Mouse (Mus musculus): Measurements from ENCODE around the gene Hoxc6. TPM values are rescaled to one million over a fixed set of nuclear protein-coding genes. Genes with fewer than 3 reads are reported as not detected.
A peak's percentile ranks its signal among the peaks of the same experiment; 100 is the strongest.

Hoxc6 gene
- polyA plus RNA-seq, 1 experiment from 2014 or later: 2.3 TPM

DNA sequence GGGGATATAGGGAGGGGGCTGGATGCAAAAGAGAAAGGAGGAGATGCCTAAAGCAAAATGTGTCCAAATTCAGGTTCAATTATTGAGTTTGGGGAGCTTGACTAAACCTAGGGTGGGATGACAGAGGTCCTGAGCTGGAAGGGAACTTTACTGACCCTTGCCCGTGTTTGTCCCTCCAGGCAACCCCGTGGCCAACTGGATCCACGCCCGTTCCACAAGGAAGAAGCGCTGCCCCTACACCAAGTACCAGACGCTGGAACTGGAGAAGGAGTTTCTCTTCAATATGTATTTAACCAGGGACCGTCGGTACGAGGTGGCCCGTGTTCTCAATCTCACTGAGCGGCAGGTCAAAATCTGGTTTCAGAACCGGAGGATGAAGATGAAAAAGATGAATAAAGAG lies 14.3 kb upstream of the Hoxc6 start:
- no peak overlapping the region for H3K4me3 ChIP-seq
- H3K4me1 ChIP-seq: peaks cover 7% of the 10 kb centered on the region; the same call in 1 of the 2 replicates
- under 1% methylated on average over 12 of the region's 12 CpGs for WGBS
- H3K9ac ChIP-seq: no peak overlapping the region
- no peaks in the 10 kb centered on the region for H3K9me3 ChIP-seq (replicated peaks)
- ATAC-seq (ENCODE audit: low FRiP score): no peak
- no peak overlapping the region for H3K27ac ChIP-seq
- no peaks in the 10 kb centered on the region for H3K36me3 ChIP-seq
- peaks cover 100% of the 10 kb centered on the region for H3K27me3 ChIP-seq
- H3K4me2 ChIP-seq (replicated peaks): no peak overlapping the region

DNA sequence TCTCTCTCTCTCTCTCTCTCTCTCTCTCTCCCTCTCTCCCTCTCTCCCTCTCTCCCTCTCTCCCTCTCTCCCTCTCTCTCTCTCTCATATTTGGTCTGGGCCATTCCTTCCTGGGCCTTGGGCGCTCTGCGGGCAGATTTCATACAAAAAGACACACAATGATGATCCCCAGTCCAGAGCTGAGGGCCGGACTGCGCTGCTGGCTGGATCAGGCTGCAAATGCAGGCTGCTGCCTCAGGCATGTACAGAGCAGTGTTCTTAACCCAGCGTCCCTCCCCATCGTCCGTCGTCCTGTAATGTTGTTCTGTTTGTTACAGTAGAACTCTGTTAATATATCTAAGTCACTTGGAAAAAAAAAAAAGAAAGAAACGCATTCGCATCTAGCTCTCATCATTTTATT lies 13.5 kb upstream of the Hoxc6 start:
- no peak overlapping the region for H3K4me3 ChIP-seq
- no peak overlapping the region for H3K9ac ChIP-seq
- H3K27ac ChIP-seq: no peak overlapping the region
- H3K9me3 ChIP-seq (replicated peaks): no peaks in the 10 kb centered on the region
- no peak for ATAC-seq (ENCODE audit: low FRiP score)
- no peak overlapping the region for H3K4me2 ChIP-seq (replicated peaks)
- 2% methylated on average over 10 of the region's 10 CpGs for WGBS
- H3K36me3 ChIP-seq: no peaks in the 10 kb centered on the region
- H3K27me3 ChIP-seq: peaks cover 100% of the 10 kb centered on the region
- peaks cover 7% of the 10 kb centered on the region; the same call in 1 of the 2 replicates for H3K4me1 ChIP-seq

DNA sequence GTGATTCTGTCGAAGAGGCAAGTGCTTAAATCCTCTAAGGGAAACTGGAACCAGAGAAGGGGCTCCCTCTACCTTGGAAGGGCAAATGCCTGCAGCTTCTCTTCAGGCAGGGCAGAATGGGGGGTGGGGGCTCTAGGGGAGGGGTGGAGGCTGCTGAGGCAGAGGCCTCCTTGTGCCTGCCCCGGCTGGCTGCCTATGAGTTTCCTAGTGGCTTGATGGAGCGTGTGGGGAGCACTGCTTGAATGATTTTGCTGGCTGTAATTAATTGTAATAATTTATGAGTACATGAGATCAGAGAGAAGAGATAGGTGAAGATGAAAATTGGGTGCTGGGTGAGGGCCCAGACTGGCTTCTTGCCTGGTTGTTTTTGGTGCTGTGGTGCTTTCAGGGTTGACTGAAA lies 13.1 kb upstream of the Hoxc6 start:
- H3K9me3 ChIP-seq (replicated peaks): no peaks in the 10 kb centered on the region
- H3K36me3 ChIP-seq: no peaks in the 10 kb centered on the region
- peaks cover 100% of the 10 kb centered on the region for H3K27me3 ChIP-seq
- WGBS: 6% methylated on average over 3 of the region's 3 CpGs
- no peak overlapping the region for H3K27ac ChIP-seq
- no peak overlapping the region for H3K4me2 ChIP-seq (replicated peaks)
- no peak overlapping the region for H3K4me3 ChIP-seq
- H3K4me1 ChIP-seq: peaks cover 7% of the 10 kb centered on the region; the same call in 1 of the 2 replicates
- no peak for ATAC-seq (ENCODE audit: low FRiP score)
- no peak overlapping the region for H3K9ac ChIP-seq

DNA sequence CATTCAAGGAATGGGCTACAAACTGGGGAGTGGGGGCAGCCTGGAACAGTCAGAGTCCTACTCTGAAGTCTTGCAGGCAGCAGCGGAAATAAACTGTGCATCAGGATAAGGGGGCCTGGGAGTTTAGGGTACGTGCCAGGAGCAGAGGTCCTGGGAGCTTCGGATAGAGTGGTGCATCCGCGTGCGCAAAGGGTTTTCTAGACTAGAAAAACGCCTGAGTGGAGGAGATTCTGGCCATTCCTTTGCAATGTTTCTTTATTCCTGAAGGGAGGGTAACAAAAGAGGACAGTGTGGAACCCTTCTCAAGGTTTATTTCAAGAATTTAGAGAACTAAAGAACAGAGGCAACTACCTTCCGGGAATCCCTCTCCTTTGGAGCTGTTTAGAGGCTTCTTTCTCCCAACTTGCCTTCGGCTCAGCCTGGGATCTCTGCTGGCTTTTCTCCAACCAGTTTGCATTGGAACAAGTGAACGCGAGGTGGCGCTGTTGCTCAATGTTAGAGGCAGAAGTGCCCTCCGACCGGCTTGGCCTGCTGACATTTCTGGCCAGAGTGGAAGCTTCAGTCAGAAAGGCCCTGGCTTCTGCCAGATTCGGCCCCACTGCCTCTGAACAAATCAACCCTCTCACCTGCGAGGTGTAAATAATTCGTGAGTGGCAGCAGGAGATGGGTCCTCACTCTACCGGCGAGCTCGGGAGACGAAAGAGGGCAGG lies 10.8 kb upstream of the Hoxc6 start:
- Histone ChIP-seq H3K4me2 (replicated peaks) (no peak overlapping the region), H3K27ac (no peak overlapping the region), H3K27me3 (peaks cover 100% of the 10 kb centered on the region), H3K4me1 (0 out of 2 replicates have a peak, but pooled peaks cover 3% of the 10 kb centered on the region), H3K36me3 (no peaks in the 10 kb centered on the region), H3K4me3 (no peak overlapping the region), H3K9ac (no peak overlapping the region), H3K9me3 (replicated peaks) (no peaks in the 10 kb centered on the region)
- peak; percentile 48 for ATAC-seq (ENCODE audit: low FRiP score)
- WGBS: 3% methylated on average over 21 of the region's 21 CpGs

DNA sequence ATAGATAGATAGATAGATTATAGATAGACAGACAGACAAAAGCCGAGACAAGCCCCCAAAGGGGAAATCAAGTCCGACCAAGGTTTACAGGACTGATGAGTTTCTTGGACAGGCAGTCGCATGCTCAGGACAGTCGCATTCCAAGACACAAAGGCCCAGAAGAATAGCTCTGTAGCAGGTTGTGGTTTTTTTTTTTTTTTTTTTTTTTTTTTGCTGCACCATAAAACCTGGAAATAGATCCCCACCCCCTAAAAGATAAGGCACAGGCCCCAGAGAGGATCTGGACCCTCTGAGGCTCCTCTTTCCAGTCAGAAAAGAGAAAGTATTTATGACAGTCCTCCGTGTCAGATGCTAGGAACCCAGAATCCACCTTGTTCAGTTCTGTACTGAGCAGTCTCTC lies 10.0 kb upstream of the Hoxc6 start:
- Histone ChIP-seq H3K36me3 (no peaks in the 10 kb centered on the region), H3K9ac (no peak overlapping the region), H3K9me3 (replicated peaks) (no peaks in the 10 kb centered on the region), H3K4me3 (no peak overlapping the region), H3K27ac (no peak overlapping the region), H3K4me2 (replicated peaks) (no peak overlapping the region), H3K27me3 (peaks cover 100% of the 10 kb centered on the region), H3K4me1 (0 out of 2 replicates have a peak, but pooled peaks cover 3% of the 10 kb centered on the region)
- 18% methylated on average over 5 of the region's 5 CpGs for WGBS
- no peak for ATAC-seq (ENCODE audit: low FRiP score)

DNA sequence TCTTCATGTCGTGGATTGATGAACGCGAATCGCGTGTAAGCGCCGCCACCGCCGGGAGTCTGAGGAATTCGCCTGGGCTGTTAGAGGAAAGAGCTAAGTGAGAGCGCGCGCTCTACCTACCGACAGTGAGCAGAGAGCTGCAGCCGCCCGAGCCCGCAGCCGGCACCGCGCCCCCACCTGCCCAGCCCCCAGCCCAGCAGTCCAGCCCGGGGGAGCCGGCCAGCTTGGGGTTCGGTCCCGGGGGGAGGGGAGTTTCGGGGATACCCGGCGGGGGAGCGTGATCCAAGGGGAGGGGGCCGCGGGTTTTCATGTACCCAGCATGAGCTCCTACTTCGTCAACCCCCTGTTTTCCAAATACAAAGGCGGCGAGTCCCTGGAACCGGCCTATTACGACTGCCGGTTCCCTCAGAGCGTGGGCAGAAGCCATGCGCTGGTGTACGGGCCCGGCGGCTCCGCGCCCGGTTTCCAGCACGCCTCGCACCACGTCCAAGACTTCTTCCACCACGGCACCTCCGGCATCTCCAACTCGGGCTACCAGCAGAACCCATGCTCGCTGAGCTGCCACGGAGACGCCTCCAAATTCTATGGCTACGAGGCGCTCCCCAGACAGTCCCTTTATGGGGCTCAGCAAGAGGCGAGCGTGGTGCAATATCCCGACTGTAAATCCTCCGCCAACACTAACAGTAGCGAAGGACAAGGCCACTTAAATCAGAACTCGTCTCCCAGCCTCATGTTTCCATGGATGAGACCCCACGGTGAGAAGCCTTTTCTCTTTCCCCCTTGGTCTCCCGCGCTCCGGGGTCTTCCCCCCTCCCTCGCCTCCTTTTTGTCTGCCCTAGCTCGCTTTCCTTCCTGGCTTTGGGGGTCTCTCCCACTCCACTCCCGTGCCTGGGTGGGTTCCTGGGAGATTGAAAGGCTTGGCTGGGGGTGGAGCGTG lies 7.3 kb upstream of the Hoxc6 start, which contains the start of gene Hoxc8:
TSS of gene Hoxc8 (plus strand) at position 147 of the 937 bp plus-strand sequence.
- Histone ChIP-seq H3K4me3 (peak within 1 kb of the TSS; percentile 3; the same call in 1 of the 2 replicates), H3K4me2 (replicated peaks) (no peak within 1 kb of the TSS; the same call in 1 of the 2 replicates), H3K36me3 (no peaks in the 10 kb centered on the region), H3K27me3 (peaks cover 99% of the 10 kb centered on the region), H3K9me3 (replicated peaks) (no peaks in the 10 kb centered on the region), H3K27ac (no peak within 1 kb of the TSS), H3K9ac (no peak within 1 kb of the TSS), H3K4me1 (0 out of 2 replicates have a peak, but pooled peaks cover 3% of the 10 kb centered on the region)
- no peak for ATAC-seq (ENCODE audit: low FRiP score)
- WGBS: 1% methylated on average over 67 of the region's 69 CpGs

DNA sequence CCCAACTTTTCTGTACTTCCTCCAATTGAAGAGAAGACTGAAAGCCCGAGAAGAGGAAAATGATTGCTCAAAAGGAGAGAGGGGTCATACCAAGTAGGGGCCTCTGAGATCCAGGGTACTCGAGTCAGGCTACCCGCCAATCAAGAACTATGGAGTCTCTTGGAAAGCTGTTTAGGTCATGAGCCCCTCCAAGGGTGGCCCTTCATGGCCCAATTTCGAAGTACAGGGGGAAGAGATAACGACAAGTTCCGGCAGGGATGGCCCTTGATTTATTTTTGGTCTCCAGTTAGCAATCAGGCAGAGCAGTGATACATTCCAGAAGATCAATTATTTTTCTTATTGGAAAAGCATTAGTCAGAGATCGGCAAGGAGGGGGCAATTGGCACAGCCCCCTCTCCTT lies 6.3 kb upstream of the Hoxc6 start:
- 2% methylated on average over 7 of the region's 7 CpGs for WGBS
- Histone ChIP-seq H3K4me3 (no peak overlapping the region), H3K9me3 (replicated peaks) (no peaks in the 10 kb centered on the region), H3K27ac (no peak overlapping the region), H3K4me2 (replicated peaks) (no peak overlapping the region), H3K36me3 (no peaks in the 10 kb centered on the region), H3K4me1 (0 out of 2 replicates have a peak, but pooled peaks cover 3% of the 10 kb centered on the region), H3K27me3 (peaks cover 97% of the 10 kb centered on the region), H3K9ac (no peak overlapping the region)
- ATAC-seq (ENCODE audit: low FRiP score): no peak

DNA sequence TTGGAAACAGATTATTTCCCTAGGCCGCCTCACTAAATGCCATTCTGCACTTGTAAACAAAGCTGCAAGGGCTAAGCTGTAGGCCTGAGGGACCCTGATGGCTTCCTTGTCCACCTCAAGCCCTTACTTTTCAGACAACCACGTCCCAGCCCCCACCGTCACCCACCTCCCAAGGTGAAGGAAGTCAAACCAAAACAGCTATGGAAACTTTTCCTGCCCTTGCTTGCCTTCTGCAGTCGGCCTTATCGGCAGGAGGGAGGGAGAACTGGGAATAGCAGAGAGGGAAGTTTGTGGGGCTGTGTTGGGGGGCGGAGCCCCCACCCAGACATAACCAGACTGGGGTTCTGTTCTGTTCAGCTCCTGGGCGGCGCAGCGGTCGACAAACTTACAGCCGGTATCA lies 5.9 kb upstream of the Hoxc6 start:
- Histone ChIP-seq H3K4me2 (replicated peaks) (no peak overlapping the region), H3K36me3 (no peaks in the 10 kb centered on the region), H3K9ac (no peak overlapping the region), H3K4me3 (no peak overlapping the region), H3K27ac (no peak overlapping the region), H3K27me3 (peaks cover 96% of the 10 kb centered on the region), H3K9me3 (replicated peaks) (no peaks in the 10 kb centered on the region), H3K4me1 (0 out of 2 replicates have a peak, but pooled peaks cover 3% of the 10 kb centered on the region)
- ATAC-seq (ENCODE audit: low FRiP score): no peak
- 2% methylated on average over 11 of the region's 11 CpGs for WGBS

DNA sequence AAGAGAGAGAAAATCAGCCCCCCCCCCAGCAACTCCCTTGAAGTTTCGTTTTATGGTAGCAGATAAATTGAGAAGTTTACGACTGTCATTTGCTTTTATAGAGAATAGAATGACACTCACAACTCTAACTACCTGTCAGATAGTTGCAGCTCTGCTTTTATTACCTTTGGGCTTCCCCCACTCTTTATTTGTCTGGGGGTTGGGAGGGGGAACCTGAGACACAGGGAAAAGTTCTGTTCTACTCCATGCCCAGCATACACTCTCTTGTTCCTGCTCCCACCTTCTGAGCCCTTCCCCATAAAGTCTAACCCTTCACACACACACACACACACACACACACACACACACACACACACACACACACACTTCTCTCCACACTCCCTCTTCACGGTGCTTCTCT lies 5.2 kb upstream of the Hoxc6 start:
- Histone ChIP-seq H3K4me2 (replicated peaks) (no peak overlapping the region), H3K9ac (no peak overlapping the region), H3K9me3 (replicated peaks) (no peaks in the 10 kb centered on the region), H3K4me3 (no peak overlapping the region), H3K27me3 (peaks cover 96% of the 10 kb centered on the region), H3K36me3 (no peaks in the 10 kb centered on the region), H3K27ac (no peak overlapping the region), H3K4me1 (0 out of 2 replicates have a peak, but pooled peaks cover 3% of the 10 kb centered on the region)
- WGBS: 2% methylated on average over 3 of the region's 3 CpGs
- no peak for ATAC-seq (ENCODE audit: low FRiP score)

DNA sequence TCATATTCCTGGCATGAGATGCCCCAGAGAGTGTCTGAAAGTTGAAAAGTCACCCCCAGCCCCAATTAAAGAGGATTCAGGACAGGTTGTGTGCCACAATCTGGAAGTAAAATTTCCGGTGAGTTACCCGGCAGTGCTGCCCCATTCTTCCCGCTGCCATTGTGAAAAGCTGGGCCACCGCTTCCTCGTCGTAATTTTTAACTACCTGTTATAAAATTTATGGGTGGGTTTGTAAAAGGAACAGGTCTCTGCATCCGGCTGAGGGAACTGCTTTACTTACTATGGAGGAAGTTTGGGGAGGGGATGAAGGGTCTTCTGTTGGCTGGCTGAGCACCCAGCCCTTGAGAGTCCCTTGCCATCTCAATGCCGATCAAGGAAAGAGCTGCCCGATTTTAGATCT lies 1.5 kb upstream of the Hoxc6 start:
- Histone ChIP-seq H3K4me2 (replicated peaks) (no peak overlapping the region), H3K4me3 (no peak overlapping the region), H3K9me3 (replicated peaks) (no peaks in the 10 kb centered on the region), H3K27me3 (peaks cover 96% of the 10 kb centered on the region), H3K27ac (no peak overlapping the region), H3K9ac (no peak overlapping the region), H3K4me1 (peaks cover 7% of the 10 kb centered on the region), H3K36me3 (no peaks in the 10 kb centered on the region)
- no peak for ATAC-seq (ENCODE audit: low FRiP score)
- 2% methylated on average over 9 of the region's 9 CpGs for WGBS

DNA sequence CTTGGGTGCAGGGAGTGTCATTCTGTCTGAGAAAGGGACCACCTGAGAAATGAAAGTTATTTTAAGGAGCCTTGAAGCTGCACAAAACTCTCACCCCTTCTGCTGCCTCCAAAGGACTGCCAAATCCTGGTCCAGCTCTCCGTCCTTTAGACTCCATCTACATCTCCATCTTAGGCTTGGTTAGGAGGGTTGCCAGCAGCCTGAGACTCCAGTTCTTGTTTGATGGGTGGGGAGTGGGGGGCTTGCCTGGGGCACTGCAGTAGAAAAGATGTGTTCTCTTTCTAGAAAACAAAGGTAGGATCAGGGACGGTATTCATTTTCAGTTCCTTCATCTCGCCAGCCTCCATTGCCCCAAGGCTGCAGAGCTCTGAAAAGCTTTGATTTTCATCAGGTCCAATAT lies 626 bp upstream of the Hoxc6 start:
- Histone ChIP-seq H3K4me3 (no peak overlapping the region), H3K9me3 (replicated peaks) (no peaks in the 10 kb centered on the region), H3K27me3 (peaks cover 96% of the 10 kb centered on the region), H3K4me1 (peaks cover 7% of the 10 kb centered on the region), H3K27ac (no peak overlapping the region), H3K36me3 (no peaks in the 10 kb centered on the region), H3K9ac (no peak overlapping the region), H3K4me2 (replicated peaks) (no peak overlapping the region)
- no peak for ATAC-seq (ENCODE audit: low FRiP score)
- WGBS: 1% methylated on average over 3 of the region's 3 CpGs

DNA sequence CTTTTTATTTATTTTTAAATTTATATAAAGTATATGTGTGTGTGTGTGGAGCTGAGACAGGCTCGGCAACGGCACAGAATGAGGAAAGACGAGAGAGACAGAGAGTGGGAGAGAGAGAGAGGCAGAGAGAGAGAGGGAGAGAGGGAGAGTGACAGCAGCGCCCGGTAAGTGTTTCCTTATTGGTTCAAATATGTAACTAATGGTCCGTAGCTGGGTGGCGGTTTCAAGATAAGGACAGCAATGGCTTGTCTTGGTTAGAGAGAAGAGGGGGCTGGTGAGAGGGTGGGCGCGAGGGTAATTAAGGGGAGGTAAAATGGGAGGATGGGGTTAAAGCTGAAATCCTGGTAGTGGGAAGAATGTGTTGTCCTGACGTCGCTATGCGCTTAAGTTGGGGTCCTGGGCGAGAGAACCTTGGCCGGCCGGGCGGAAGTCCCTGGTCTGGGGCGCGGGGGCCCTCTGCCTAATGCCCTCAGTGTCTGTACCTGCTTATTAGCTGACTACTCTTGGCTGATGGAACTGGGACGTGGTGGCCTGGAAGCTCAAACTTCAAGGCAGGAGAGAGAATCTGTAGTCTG lies 638 bp downstream of the Hoxc6 start:
- Histone ChIP-seq H3K9me3 (replicated peaks) (no peaks in the 10 kb centered on the region), H3K4me3 (peak overlapping the region; percentile 29; the same call in 1 of the 2 replicates), H3K36me3 (no peaks in the 10 kb centered on the region), H3K27ac (no peak overlapping the region), H3K27me3 (peaks cover 97% of the 10 kb centered on the region), H3K4me2 (replicated peaks) (peak overlapping the region; percentile 49), H3K4me1 (peaks cover 7% of the 10 kb centered on the region), H3K9ac (no peak overlapping the region)
- WGBS: 1% methylated on average over 19 of the region's 19 CpGs
- no peak for ATAC-seq (ENCODE audit: low FRiP score)

All from hindbrain, embryonic 12.5 days (tissue).